Mouse (Mus musculus) MEL (cell line): ENCODE measurements around the gene Cog4. TPM values are rescaled to one million over a fixed set of nuclear protein-coding genes. Genes with fewer than 3 reads are reported as not detected.

Experiments
- DNase-seq: peaks from one replicate; pipeline ENCODE4 v3.0.0; 2011; ENCODE audit warnings: low read depth, low spot score
- H3K27ac ChIP-seq: 2 replicates; pipeline ENCODE4 v1.5.1; 2012; ENCODE audit warnings: low read depth, mild to moderate bottlenecking, control low read depth, low read length, moderate library complexity; ENCODE audit not compliant: control insufficient read depth
- H3K27me3 ChIP-seq, 2 experiments: fragments of 150-350 bp in 1 of 2; sonication (generic) in 1 of 2; 2 replicates each; pipeline ENCODE4 v1.6.1; 2012; ENCODE audit warnings: low read length in 2 of 2, mild to moderate bottlenecking in 2 of 2, improper control_type of control experiment in 1 of 2, moderate library complexity in 1 of 2; ENCODE audit not compliant: insufficient read depth in 2 of 2, control insufficient read depth in 1 of 2
- H3K36me3 ChIP-seq, 2 experiments: 2 replicates each; pipeline ENCODE4 v1.6.1; 2012 to 2014; ENCODE audit warnings: low read length in 2 of 2, improper control_type of control experiment in 1 of 2, inconsistent platforms in 1 of 2, mild to moderate bottlenecking in 1 of 2; ENCODE audit not compliant: insufficient read depth in 2 of 2, control insufficient read depth in 1 of 2
- H3K4me1 ChIP-seq, 2 experiments: fragments of 150-350 bp in 1 of 2; sonication (generic) in 1 of 2; 2 replicates each; pipeline ENCODE4 v1.6.1; 2012; ENCODE audit warnings: low read length in 2 of 2, improper control_type of control experiment in 1 of 2, mild to moderate bottlenecking in 1 of 2; ENCODE audit not compliant: insufficient read depth in 2 of 2, control insufficient read depth in 1 of 2
- H3K4me3 ChIP-seq, 2 experiments: fragments of 150-350 bp in 1 of 2; sonication (generic) in 1 of 2; 2 replicates each; pipeline ENCODE4 v1.5.1; 2012; ENCODE audit warnings: low read depth in 2 of 2, low read length in 2 of 2, mild to moderate bottlenecking in 2 of 2, moderate library complexity in 2 of 2, control low read depth in 1 of 2, improper control_type of control experiment in 1 of 2; ENCODE audit not compliant: control insufficient read depth in 1 of 2, insufficient read depth in 1 of 2
- H3K79me2 ChIP-seq: 2 replicates; pipeline ENCODE4 v1.6.1; 2012; ENCODE audit warnings: mild to moderate bottlenecking, low read length, moderate library complexity; ENCODE audit not compliant: control insufficient read depth, poor library complexity, insufficient read depth
- H3K9ac ChIP-seq: 2 replicates; pipeline ENCODE4 v1.6.1; 2012; ENCODE audit warnings: low read depth, mild to moderate bottlenecking, control low read depth, low read length, moderate library complexity; ENCODE audit not compliant: control insufficient read depth, poor library complexity, severe bottlenecking
- H3K9me3 ChIP-seq: fragments of 150-350 bp; sonication (generic); replicated peaks from 2 replicates; pipeline ENCODE4 v1.6.1; 2012; ENCODE audit warnings: mild to moderate bottlenecking, low read length, improper control_type of control experiment, moderate library complexity; ENCODE audit not compliant: insufficient read depth
- E2F4 ChIP-seq: IDR thresholded peaks from 2 replicates; pipeline ENCODE4 v1.6.1; 2011; ENCODE audit warnings: low read depth, low read length, improper control_type of control experiment, borderline replicate concordance
- ELF1 ChIP-seq: IDR thresholded peaks from 2 replicates; pipeline ENCODE4 v1.6.1; 2014; ENCODE audit warnings: low read depth, mild to moderate bottlenecking, inconsistent platforms, low read length, improper control_type of control experiment, moderate library complexity
- EP300 ChIP-seq, 2 experiments: IDR thresholded peaks; 2 replicates each; pipeline ENCODE4 v1.6.1; 2011; ENCODE audit warnings: improper control_type of control experiment in 2 of 2, low read length in 2 of 2, low read depth in 1 of 2, mild to moderate bottlenecking in 1 of 2
- ETS1 ChIP-seq: IDR thresholded peaks from 2 replicates; pipeline ENCODE4 v1.6.1; 2012; ENCODE audit warnings: low read depth, mild to moderate bottlenecking, inconsistent platforms, low read length, improper control_type of control experiment, moderate library complexity
- GABPA ChIP-seq: IDR thresholded peaks from 2 replicates; pipeline ENCODE4 v1.6.1; 2012; ENCODE audit warnings: low read depth, mild to moderate bottlenecking, inconsistent platforms, low read length, improper control_type of control experiment, moderate library complexity
- KAT2A ChIP-seq: conservative IDR thresholded peaks from 2 replicates; pipeline ENCODE4 v1.6.1; 2012; ENCODE audit warnings: low read depth, low read length, improper control_type of control experiment, inconsistent platforms
- MAX ChIP-seq: IDR thresholded peaks from 2 replicates; pipeline ENCODE4 v1.6.1; 2011; ENCODE audit warnings: low read length, improper control_type of control experiment
- MEF2A ChIP-seq: IDR thresholded peaks from 2 replicates; pipeline ENCODE4 v1.6.1; 2014; ENCODE audit warnings: low read depth, mild to moderate bottlenecking, inconsistent platforms, low read length, improper control_type of control experiment; ENCODE audit not compliant: poor library complexity, insufficient replicate concordance, severe bottlenecking; ENCODE audit errors: extremely low read depth
- NRF1 ChIP-seq: IDR thresholded peaks from 2 replicates; pipeline ENCODE4 v1.6.1; 2014; ENCODE audit warnings: low read depth, mild to moderate bottlenecking, inconsistent platforms, low read length, improper control_type of control experiment, moderate library complexity; ENCODE audit not compliant: poor library complexity, insufficient read depth, severe bottlenecking
- POLR2A ChIP-seq, 2 experiments: IDR thresholded peaks; 2 replicates each; pipeline ENCODE4 v1.6.1; 2011 to 2012; ENCODE audit warnings: low read length in 2 of 2, mild to moderate bottlenecking in 2 of 2, control low read depth in 1 of 2, improper control_type of control experiment in 1 of 2, low read depth in 1 of 2, moderate library complexity in 1 of 2; ENCODE audit not compliant: control insufficient read depth in 1 of 2, insufficient read depth in 1 of 2, poor library complexity in 1 of 2
- POLR2AphosphoS2 ChIP-seq: IDR thresholded peaks from 2 replicates; pipeline ENCODE4 v1.6.1; 2011; ENCODE audit warnings: low read length, improper control_type of control experiment
- POLR2AphosphoS5 ChIP-seq: IDR thresholded peaks from 2 replicates; pipeline ENCODE4 v1.6.1; 2012; ENCODE audit warnings: low read depth, borderline replicate concordance, mild to moderate bottlenecking, inconsistent platforms, low read length, moderate library complexity, mixed read lengths
- RAD21 ChIP-seq: IDR thresholded peaks from 2 replicates; pipeline ENCODE4 v1.6.1; 2011; ENCODE audit warnings: mild to moderate bottlenecking, low read depth, low read length, improper control_type of control experiment
- RCOR1 ChIP-seq: IDR thresholded peaks from 2 replicates; pipeline ENCODE4 v1.6.1; 2012; ENCODE audit warnings: low read depth, mild to moderate bottlenecking, inconsistent platforms, low read length, improper control_type of control experiment
- SIN3A ChIP-seq: IDR thresholded peaks from 2 replicates; pipeline ENCODE4 v1.6.1; 2012; ENCODE audit warnings: low read length, improper control_type of control experiment, inconsistent platforms
- SMC3 ChIP-seq: IDR thresholded peaks from 2 replicates; pipeline ENCODE4 v1.6.1; 2011; ENCODE audit warnings: low read depth, low read length, improper control_type of control experiment
- TAL1 ChIP-seq: IDR thresholded peaks from 2 replicates; pipeline ENCODE4 v1.6.1; 2012; ENCODE audit warnings: mild to moderate bottlenecking, inconsistent platforms, low read length, moderate library complexity, mixed read lengths
- TBP ChIP-seq: IDR thresholded peaks from 2 replicates; pipeline ENCODE4 v1.8.0; 2011; ENCODE audit warnings: low read depth, low read length, improper control_type of control experiment
- UBTF ChIP-seq: IDR thresholded peaks from 2 replicates; pipeline ENCODE4 v1.6.1; 2012; ENCODE audit warnings: low read depth, mild to moderate bottlenecking, inconsistent platforms, low read length, improper control_type of control experiment, moderate library complexity, borderline replicate concordance; ENCODE audit not compliant: insufficient read depth
- USF1 ChIP-seq: IDR thresholded peaks from 2 replicates; pipeline ENCODE4 v1.6.1; 2014; ENCODE audit warnings: low read depth, mild to moderate bottlenecking, inconsistent platforms, low read length, improper control_type of control experiment, moderate library complexity
- ZC3H11A ChIP-seq: IDR thresholded peaks from 2 replicates; pipeline ENCODE4 v1.6.1; 2012; ENCODE audit warnings: low read depth, mild to moderate bottlenecking, inconsistent platforms, low read length, improper control_type of control experiment
- ZKSCAN1 ChIP-seq: IDR thresholded peaks from 2 replicates; pipeline ENCODE4 v1.6.1; 2012; ENCODE audit warnings: low read depth, mild to moderate bottlenecking, inconsistent platforms, low read length, improper control_type of control experiment, moderate library complexity
- ZMIZ1 ChIP-seq: IDR thresholded peaks from 2 replicates; pipeline ENCODE4 v1.6.1; 2012; ENCODE audit warnings: low read depth, mild to moderate bottlenecking, inconsistent platforms, low read length, improper control_type of control experiment, moderate library complexity
- ZNF384 ChIP-seq: IDR thresholded peaks from 2 replicates; pipeline ENCODE4 v1.6.1; 2012; ENCODE audit warnings: low read depth, mild to moderate bottlenecking, inconsistent platforms, low read length, improper control_type of control experiment
- polyA plus RNA-seq, 2 experiments: library from polyadenylated mRNA; stranded (reverse) in 1 of 2; unstranded in 1 of 2; fragments of >175 nt in 1 of 2; fragments of >200 nt in 1 of 2; gene quantifications; 2 replicates each; pipeline versions ENCODE4 v1.2.1 to v1.2.4; 2012; ENCODE audit warnings: low replicate concordance in 2 of 2, low read depth in 1 of 2; ENCODE audit not compliant: insufficient read length in 2 of 2, insufficient read depth in 1 of 2, missing spikeins in 1 of 2
- total RNA-seq: library from RNA; depleted of rRNA; stranded (reverse); fragments of 300-350 nt; gene quantifications from 2 replicates; pipeline ENCODE4 v1.2.3, GENCODE M21; 2012

Gene Cog4
- total and polyA plus RNA-seq, 3 experiments = 32.1 to 35.3 TPM; not detected in 1

GRCm38 (mm10) chr8:110820257-110820656 lies 26.1 kb upstream of the Cog4 start:
- H3K9me3 ChIP-seq = no peaks in the 10 kb centered on the region
- no peak for DNase-seq
- H3K36me3 ChIP-seq = peaks cover 14 to 77% of the 10 kb centered on the region in 2 experiments
- no peaks in the 10 kb centered on the region for H3K27me3 ChIP-seq
- no peak overlapping the region for H3K27ac ChIP-seq
- TF ChIP-seq POLR2AphosphoS2 (0 out of 2 replicates have a peak, but pooled peaks have one; percentile 13), ETS1 (no peak), USF1 (no peak)
- peaks cover 1% of the 10 kb centered on the region; the same call in 1 of the 2 replicates for H3K79me2 ChIP-seq
- H3K4me1 ChIP-seq = no peaks in the 10 kb centered on the region; a peak in 2 of 4 replicates
- H3K9ac ChIP-seq = no peak overlapping the region
- no peak overlapping the region for H3K4me3 ChIP-seq

GRCm38 (mm10) chr8:110821960-110822359 lies 24.4 kb upstream of the Cog4 start:
- no peak overlapping the region for H3K9ac ChIP-seq
- no peak overlapping the region for H3K4me3 ChIP-seq
- DNase-seq = no peak
- no peaks in the 10 kb centered on the region for H3K9me3 ChIP-seq
- H3K27me3 ChIP-seq = no peaks in the 10 kb centered on the region
- no peaks in the 10 kb centered on the region; a peak in 1 of 4 replicates for H3K4me1 ChIP-seq
- no peak for TF ChIP-seq POLR2A (IDR thresholded peaks at IDR 0.05; ENCODE audit: control insufficient read depth in 1 of 2, insufficient read depth in 1 of 2, low read depth in 1 of 2, low read length in 2 of 2, poor library complexity in 1 of 2)
- TF ChIP-seq ZC3H11A = no peak
- TF ChIP-seq TBP = no peak
- no peak for TF ChIP-seq MAX
- no peak for TF ChIP-seq E2F4
- TF ChIP-seq RCOR1 = no peak
- no peak for TF ChIP-seq SIN3A
- TF ChIP-seq MEF2A = no peak
- TF ChIP-seq GABPA = no peak
- TF ChIP-seq ELF1 = no peak
- H3K27ac ChIP-seq = no peak overlapping the region
- H3K79me2 ChIP-seq = peaks cover 7% of the 10 kb centered on the region; the same call in 1 of the 2 replicates
- peaks cover 14 to 76% of the 10 kb centered on the region in 2 experiments for H3K36me3 ChIP-seq

- TF ChIP-seq RAD21 (no peak), GABPA (no peak), MEF2A (no peak), KAT2A (no peak), SMC3 (no peak), RCOR1 (no peak), ELF1 (no peak), MAX (no peak), ZKSCAN1 (no peak), NRF1 (no peak), UBTF (no peak), ZNF384 (no peak), ZMIZ1 (no peak), POLR2AphosphoS5 (no peak), EP300 (IDR thresholded peaks at IDR 0.05; ENCODE audit: low read depth in 1 of 2, low read length in 2 of 2) (no peak), USF1 (no peak), POLR2AphosphoS2 (no peak), TAL1 (no peak)
- H3K27ac ChIP-seq = no peak overlapping the region
- H3K9ac ChIP-seq = no peak overlapping the region
- peaks cover 5 to 83% of the 10 kb centered on the region in 2 experiments; a peak in 3 of 4 replicates for H3K36me3 ChIP-seq
- DNase-seq = no peak
- no peak overlapping the region for H3K4me3 ChIP-seq
- no peaks in the 10 kb centered on the region; a peak in 1 of 4 replicates for H3K4me1 ChIP-seq
- no peaks in the 10 kb centered on the region for H3K9me3 ChIP-seq
- H3K27me3 ChIP-seq = no peaks in the 10 kb centered on the region
- H3K79me2 ChIP-seq = peaks cover 11% of the 10 kb centered on the region; the same call in 1 of the 2 replicates
Measured at GRCm38 (mm10) chr8:110824861-110825260, 21.5 kb upstream of the Cog4 start.
